Mouse (Mus musculus): ENCODE results near the gene Eed.

Gene Eed

GRCm38 (mm10) chr7:89907950-89908349 lies 72.8 kb downstream of the Eed start:
- DNase-seq, result peak; percentile 86

All from kidney, postnatal 10 days (tissue).